Mouse (Mus musculus) forebrain, embryonic 14.5 days (tissue): ENCODE results near the gene Paxbp1. TPM values are rescaled to one million over a fixed set of nuclear protein-coding genes. Genes with fewer than 3 reads are reported as not detected.
A peak's percentile ranks its signal among the peaks of the same experiment; 100 is the strongest.

Experiments used
- ATAC-seq: fragments of 200-750 bp; cut with Nextera tagmentation; 2 replicates; pipeline ENCODE4 v1.8.0; 2017; ENCODE audit warnings: mild to moderate bottlenecking, moderate library complexity
- DNase-seq: peaks from one replicate; pipeline ENCODE4 v3.0.0-alpha.2; 2015; ENCODE audit warnings: low spot score
- H3K27ac ChIP-seq: fragments of 300-500 bp; sonication (generic); 2 replicates; pipeline ENCODE4 v1.5.1; 2014; ENCODE audit warnings: low read depth, mild to moderate bottlenecking, control low read depth, low read length, moderate library complexity
- H3K27me3 ChIP-seq: fragments of 300-500 bp; sonication (generic); replicated peaks from 2 replicates; pipeline ENCODE4 v1.6.1; 2014; ENCODE audit warnings: low read length, control low read depth, mixed read lengths; ENCODE audit not compliant: control insufficient read depth, insufficient read depth
- H3K36me3 ChIP-seq: fragments of 300-500 bp; sonication (generic); 2 replicates; pipeline ENCODE4 v1.6.1; 2014; ENCODE audit warnings: low read length, control low read depth; ENCODE audit not compliant: control insufficient read depth, insufficient read depth
- H3K4me1 ChIP-seq: fragments of 300-500 bp; sonication (generic); 2 replicates; pipeline ENCODE4 v1.6.1; 2014; ENCODE audit warnings: antibody characterized with exemption, low read length, control low read depth; ENCODE audit not compliant: control insufficient read depth, insufficient read depth
- H3K4me2 ChIP-seq: fragments of 300-500 bp; sonication (generic); 2 replicates; pipeline ENCODE4 v1.6.1; 2014; ENCODE audit warnings: mild to moderate bottlenecking, control low read depth, low read length
- H3K4me3 ChIP-seq: fragments of 300-500 bp; sonication (generic); 2 replicates; pipeline ENCODE4 v1.5.1; 2014; ENCODE audit warnings: low read depth, low read length, control low read depth
- H3K9ac ChIP-seq: fragments of 300-500 bp; sonication (generic); 2 replicates; pipeline ENCODE4 v1.6.1; 2014; ENCODE audit warnings: mild to moderate bottlenecking, low read length, control low read depth, moderate library complexity
- H3K9me3 ChIP-seq: fragments of 300-500 bp; sonication (generic); replicated peaks from 2 replicates; pipeline ENCODE4 v1.6.1; 2016; ENCODE audit warnings: low read length, control low read depth, mixed read lengths; ENCODE audit not compliant: control insufficient read depth
- WGBS: fragments of 180-500 bp; shearing (Covaris S2); extraction: QIAGEN DNeasy Blood & Tissue Kit; methylation state at CpG from one replicate; pipeline ENCODE4 v1.1.7; 2014; 5-methylcytosine and 5-hydroxymethylcytosine counted together
- polyA plus RNA-seq: library from polyadenylated mRNA; unstranded; fragments of >200 nt; fragmentation: Nextera tagmentation; extraction: Ambion mirVana; gene quantifications from 2 replicates; pipeline ENCODE4 v1.2.1, GENCODE M21; 2014

Paxbp1 gene
- polyA plus RNA-seq, 1 experiment from 2014 or later: 48.1 TPM

DNA sequence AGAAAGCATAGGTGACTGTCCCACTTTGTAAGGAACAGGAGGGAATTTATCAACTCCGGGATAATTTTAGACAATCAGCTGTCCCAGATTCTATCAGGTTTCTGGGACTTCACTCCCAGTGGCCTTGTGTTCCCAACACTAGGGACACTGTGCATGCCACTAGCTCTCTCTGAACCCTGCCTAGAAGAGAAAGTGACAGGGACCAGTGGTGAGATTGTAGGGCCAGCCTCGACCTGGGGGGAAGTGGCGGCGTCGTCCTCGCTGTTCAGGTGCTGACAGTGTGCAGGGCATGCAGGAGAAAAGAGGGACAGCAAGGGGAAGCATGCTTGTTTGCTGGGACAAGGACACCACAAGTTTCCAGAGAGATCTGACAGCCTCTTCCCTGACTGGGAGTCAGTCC lies 13.4 kb upstream of the Paxbp1 start:
- Histone ChIP-seq H3K4me1 (no peaks in the 10 kb centered on the region), H3K4me2 (no peak overlapping the region), H3K36me3 (no peaks in the 10 kb centered on the region), H3K9ac (no peak overlapping the region), H3K4me3 (no peak overlapping the region), H3K9me3 (no peaks in the 10 kb centered on the region), H3K27ac (no peak overlapping the region), H3K27me3 (no peaks in the 10 kb centered on the region)
- ATAC-seq (no peak), DNase-seq (no peak)
- WGBS: 90% methylated on average over 6 of the region's 6 CpGs

DNA sequence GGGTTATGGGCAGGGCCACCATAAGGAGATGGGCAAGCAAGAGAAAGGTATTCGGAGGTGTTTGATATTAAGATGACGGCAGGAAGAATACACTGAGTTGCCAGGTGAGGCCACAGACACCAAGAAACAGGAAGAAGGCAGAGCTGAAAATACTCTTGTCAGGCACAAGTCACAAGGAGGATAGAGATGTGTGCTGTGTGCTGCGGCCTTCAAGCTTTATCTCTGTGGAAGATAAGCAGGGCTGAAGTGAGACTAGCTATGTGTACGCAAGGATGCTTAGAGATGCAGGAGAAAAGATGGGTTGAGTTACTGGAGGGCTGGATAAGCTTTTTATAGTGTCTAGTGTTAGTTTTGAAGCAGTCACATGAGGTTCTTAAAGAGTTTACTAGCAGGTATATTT lies 12.9 kb upstream of the Paxbp1 start:
- Histone ChIP-seq H3K27me3 (no peaks in the 10 kb centered on the region), H3K9ac (no peak overlapping the region), H3K9me3 (no peaks in the 10 kb centered on the region), H3K4me3 (no peak overlapping the region), H3K4me1 (no peaks in the 10 kb centered on the region), H3K36me3 (no peaks in the 10 kb centered on the region), H3K27ac (no peak overlapping the region), H3K4me2 (no peak overlapping the region)
- DNase-seq (no peak), ATAC-seq (no peak)
- WGBS: 91% methylated on average over 4 of the region's 4 CpGs

DNA sequence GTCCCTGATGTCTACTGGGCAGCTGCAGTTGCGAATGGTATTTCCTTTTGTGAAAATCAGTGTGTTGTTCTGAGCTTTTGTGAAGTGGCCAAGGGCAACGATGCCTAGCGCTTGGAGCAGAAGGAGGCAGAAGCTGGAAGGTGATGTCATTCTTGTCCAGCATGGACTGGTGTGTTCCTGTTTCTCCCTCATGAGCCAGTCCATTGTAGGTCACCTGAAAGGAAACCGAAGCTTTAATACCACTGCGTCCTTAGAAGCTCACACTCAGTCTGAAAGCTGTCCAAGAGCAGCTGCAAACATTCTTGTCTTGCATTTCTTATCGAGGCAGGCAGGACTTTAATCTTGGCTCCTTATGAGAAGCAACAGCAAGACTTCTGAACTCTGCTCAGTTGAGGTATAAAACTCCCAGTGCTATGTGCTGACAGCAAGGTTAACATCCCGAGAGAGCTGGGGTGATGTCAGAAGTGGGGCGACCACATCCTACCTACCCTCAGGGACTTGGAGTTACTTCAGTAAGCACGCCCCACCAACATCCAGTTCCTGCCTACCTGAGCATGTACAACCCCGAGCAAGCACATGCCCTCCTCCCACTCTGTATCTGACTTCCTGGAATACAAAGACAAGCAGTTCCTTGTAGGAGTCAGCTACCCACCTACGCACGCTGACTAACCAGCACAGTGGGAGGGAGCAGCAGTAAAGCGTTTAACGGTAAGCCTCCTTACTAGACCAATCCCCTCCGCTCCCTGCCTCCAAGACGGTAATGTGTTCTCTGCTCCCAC lies 11.9 kb upstream of the Paxbp1 start:
- no peak for ATAC-seq
- DNase-seq: no peak
- no peak overlapping the region for H3K4me2 ChIP-seq
- H3K9me3 ChIP-seq: no peaks in the 10 kb centered on the region
- 50% methylated on average over 16 of the region's 16 CpGs for WGBS
- H3K36me3 ChIP-seq: no peaks in the 10 kb centered on the region
- no peak overlapping the region for H3K4me3 ChIP-seq
- H3K27me3 ChIP-seq: no peaks in the 10 kb centered on the region
- no peak overlapping the region for H3K27ac ChIP-seq
- H3K9ac ChIP-seq: no peak overlapping the region
- no peaks in the 10 kb centered on the region for H3K4me1 ChIP-seq

DNA sequence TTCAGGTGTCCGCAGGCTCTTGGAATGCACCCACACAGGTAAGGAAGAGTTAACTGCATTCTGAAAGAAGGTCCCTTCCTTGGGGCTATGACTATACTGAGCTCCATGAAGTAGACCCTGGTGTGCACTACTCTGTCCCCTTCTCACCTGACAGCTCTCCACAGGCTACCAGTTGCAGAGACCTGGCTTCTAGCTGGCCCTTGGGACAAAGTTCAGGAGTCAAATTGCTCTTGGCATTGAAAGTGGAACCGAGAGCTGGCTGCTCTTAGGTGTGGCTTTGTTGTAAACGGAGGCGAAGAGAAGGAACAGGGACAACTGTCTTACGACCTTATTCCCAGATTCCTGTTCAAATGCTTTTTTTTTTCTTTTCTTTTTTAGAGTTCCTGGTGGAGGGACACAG lies 10.8 kb upstream of the Paxbp1 start:
- no peaks in the 10 kb centered on the region for H3K4me1 ChIP-seq
- H3K4me2 ChIP-seq: no peak overlapping the region
- H3K9me3 ChIP-seq: no peaks in the 10 kb centered on the region
- WGBS: 87% methylated on average over 5 of the region's 5 CpGs
- ATAC-seq (no peak), DNase-seq (no peak)
- no peaks in the 10 kb centered on the region for H3K27me3 ChIP-seq
- no peak overlapping the region for H3K27ac ChIP-seq
- no peak overlapping the region for H3K4me3 ChIP-seq
- no peaks in the 10 kb centered on the region for H3K36me3 ChIP-seq
- H3K9ac ChIP-seq: no peak overlapping the region

DNA sequence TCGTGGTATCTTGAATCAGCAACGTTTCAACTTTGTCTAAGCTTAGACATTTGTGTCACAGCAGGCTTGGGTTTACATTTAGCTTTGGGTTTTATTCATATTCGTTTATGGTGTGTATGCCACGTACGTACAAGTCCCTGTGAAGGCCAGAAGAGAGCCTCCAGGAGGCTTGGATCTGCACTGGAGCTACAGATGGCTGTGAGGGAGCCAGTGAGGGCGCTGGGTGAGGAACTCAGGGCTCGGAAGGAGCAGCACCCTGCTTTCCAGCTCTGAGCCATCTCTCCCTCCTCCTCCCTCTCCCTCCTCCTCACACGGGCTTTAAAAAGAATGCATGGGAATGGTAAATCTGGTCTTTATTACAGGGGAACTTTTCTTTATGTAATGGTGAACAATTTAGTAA lies 9.3 kb upstream of the Paxbp1 start:
- H3K9ac ChIP-seq: no peak overlapping the region

DNA sequence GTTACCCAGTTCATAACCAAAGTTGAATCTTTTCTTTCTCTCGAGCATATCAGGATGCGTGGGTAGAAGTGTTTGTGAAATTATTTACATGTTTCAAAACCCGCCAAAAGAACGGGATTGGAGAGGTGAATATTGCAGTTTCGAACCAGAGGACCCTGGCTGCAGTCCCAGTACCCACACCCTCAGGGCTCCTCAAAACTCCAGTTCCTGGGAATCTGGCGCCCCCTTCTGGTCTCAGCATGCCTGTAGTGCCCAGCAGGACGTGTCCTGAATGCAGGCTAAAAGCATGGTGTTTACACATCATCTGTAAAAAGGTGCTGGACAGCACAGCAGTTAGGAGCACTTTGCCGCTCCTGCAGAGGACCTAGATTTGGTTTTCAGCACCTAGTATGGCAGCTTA lies 1.2 kb upstream of the Paxbp1 start:
- ATAC-seq (no peak), DNase-seq (peak; percentile 44)
- Histone ChIP-seq H3K4me2 (peak overlapping the region; percentile 60; the same call in 1 of the 2 replicates), H3K9me3 (no peaks in the 10 kb centered on the region), H3K36me3 (peaks cover 12% of the 10 kb centered on the region), H3K27me3 (no peaks in the 10 kb centered on the region), H3K27ac (no peak overlapping the region), H3K9ac (no peak overlapping the region), H3K4me3 (no peak overlapping the region; the same call in 1 of the 2 replicates), H3K4me1 (peaks cover 11% of the 10 kb centered on the region)
- WGBS: 61% methylated on average over 8 of the region's 8 CpGs

More for the DNA sequence above, 9.3 kb upstream of the Paxbp1 start:
- no peaks in the 10 kb centered on the region for H3K9me3 ChIP-seq
- DNase-seq (no peak), ATAC-seq (no peak)
- H3K36me3 ChIP-seq: no peaks in the 10 kb centered on the region
- H3K27ac ChIP-seq: no peak overlapping the region
- no peaks in the 10 kb centered on the region for H3K4me1 ChIP-seq
- WGBS: 58% methylated on average over 8 of the region's 8 CpGs
- no peak overlapping the region for H3K4me2 ChIP-seq
- no peaks in the 10 kb centered on the region for H3K27me3 ChIP-seq
- H3K4me3 ChIP-seq: no peak overlapping the region

DNA sequence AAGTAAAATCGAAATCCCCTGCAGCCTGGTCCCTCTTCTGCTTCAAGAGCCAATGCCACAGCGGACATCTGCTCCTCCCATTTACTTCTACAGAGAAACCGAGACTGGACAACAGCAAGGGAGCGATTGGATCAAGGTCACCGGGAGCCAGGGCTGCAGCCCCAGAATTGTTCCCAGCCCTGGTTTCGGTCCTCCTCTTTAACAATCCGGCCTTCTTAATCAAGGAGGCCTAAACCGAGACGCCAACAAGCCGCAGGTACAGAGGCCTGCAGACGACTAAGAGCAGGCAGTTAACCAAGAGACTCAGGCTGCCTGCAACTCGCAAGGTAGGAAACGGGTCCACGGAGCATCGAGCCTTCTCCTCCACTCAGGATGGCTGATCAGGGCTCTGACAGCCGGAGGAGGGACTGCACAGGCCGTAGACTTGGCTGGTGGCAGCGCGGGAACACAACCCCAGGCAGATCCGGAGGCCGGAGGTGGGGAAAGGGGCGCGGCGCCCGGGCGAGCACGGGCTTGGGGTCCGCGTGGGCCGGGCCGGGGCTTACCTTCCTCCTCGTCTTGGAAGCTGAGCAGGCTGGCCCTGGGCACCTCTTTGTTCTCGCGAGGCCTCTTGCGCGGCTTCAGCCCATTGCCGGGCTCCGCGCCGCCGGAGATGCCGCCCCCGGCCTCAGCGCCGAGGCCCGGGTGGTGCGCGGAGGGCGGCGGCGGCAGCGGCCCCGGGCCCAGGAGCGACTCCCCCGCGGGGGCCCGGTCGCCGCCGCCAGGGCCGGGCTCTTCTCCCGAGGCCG lies 688 bp downstream of the Paxbp1 start:
- ATAC-seq: peak; percentile 75
- H3K27me3 ChIP-seq: no peaks in the 10 kb centered on the region
- H3K9me3 ChIP-seq: no peaks in the 10 kb centered on the region
- H3K4me1 ChIP-seq: peaks cover 11% of the 10 kb centered on the region
- peak overlapping the region; percentile 95 for H3K4me3 ChIP-seq
- H3K9ac ChIP-seq: peak overlapping the region; percentile 98
- H3K4me2 ChIP-seq: peak overlapping the region; percentile 64
- peaks cover 21% of the 10 kb centered on the region for H3K36me3 ChIP-seq
- peak; percentile 59 for DNase-seq
- under 1% methylated on average over 49 of the region's 63 CpGs for WGBS
- H3K27ac ChIP-seq: peak overlapping the region; percentile 95

DNA sequence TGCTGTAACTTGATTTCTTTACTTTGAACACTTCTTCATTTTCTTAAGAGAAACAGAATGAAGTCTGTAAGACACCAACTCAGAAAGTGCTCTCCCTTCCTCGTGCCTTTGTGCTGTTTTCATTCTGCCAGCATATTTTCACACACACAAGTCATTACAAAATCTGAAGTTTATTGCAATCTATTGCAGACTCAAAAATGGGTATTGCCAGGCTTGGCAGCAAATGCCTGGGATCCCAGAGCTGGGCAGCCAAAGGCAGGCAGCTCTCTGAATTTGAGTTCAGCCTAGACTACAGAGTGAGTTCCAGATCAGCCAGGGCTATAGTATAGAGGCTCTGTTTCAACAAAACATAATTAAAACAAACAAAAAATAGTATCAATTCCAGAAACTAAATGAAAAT lies 1.7 kb downstream of the Paxbp1 start:
- Histone ChIP-seq H3K27me3 (no peaks in the 10 kb centered on the region), H3K9ac (peak overlapping the region; percentile 51), H3K4me3 (peak overlapping the region; percentile 95), H3K4me2 (peak overlapping the region; percentile 64), H3K4me1 (peaks cover 11% of the 10 kb centered on the region), H3K9me3 (no peaks in the 10 kb centered on the region), H3K36me3 (peaks cover 31% of the 10 kb centered on the region), H3K27ac (no peak overlapping the region)
- ATAC-seq: no peak
- no peak for DNase-seq
- WGBS: 63% methylated on average over 1 of the region's 1 CpGs

DNA sequence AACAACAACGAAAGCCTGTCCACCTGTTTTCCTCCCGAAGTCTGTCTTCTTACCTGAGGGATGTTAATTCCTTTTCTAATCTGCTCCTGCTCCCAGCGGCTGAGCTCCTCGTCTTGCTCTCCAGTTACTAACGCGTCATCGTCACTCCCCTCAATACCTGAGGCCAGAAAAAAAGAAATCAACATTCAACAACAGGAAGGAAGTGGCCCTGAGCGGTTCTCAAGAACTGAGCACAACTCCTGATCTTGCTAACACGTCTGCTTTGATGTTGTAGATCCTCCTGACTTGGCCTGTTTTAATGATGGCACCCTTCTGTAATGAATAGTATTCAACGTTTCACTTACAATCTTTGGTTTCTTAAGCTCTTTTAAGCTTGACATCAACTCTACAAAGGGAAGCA lies 8.5 kb downstream of the Paxbp1 start:
- Histone ChIP-seq H3K27ac (no peak overlapping the region), H3K36me3 (peaks cover 83% of the 10 kb centered on the region), H3K4me2 (no peak overlapping the region), H3K4me1 (no peaks in the 10 kb centered on the region), H3K4me3 (no peak overlapping the region), H3K9ac (no peak overlapping the region), H3K9me3 (no peaks in the 10 kb centered on the region), H3K27me3 (no peaks in the 10 kb centered on the region)
- 89% methylated on average over 10 of the region's 10 CpGs for WGBS
- ATAC-seq: no peak
- DNase-seq: no peak
